Mouse (Mus musculus): ENCODE results near the gene Togaram2. TPM values are rescaled to one million over a fixed set of nuclear protein-coding genes. Genes with fewer than 3 reads are reported as not detected.
A peak's percentile ranks its signal among the peaks of the same experiment; 100 is the strongest.
"Not testable (repeated sequence)": the region's sequence is repeated elsewhere in the genome, so short reads cannot be mapped to it uniquely, and the experiment has no call there.

The Togaram2 gene
- 1 to 10 TPM; 2.4 to 2.6 TPM for total RNA-seq (2021)
- long read RNA-seq, experiment 1, partial matches to known transcripts: 2 of 4 reads
- long read RNA-seq, experiment 1, other reads (novel, unspliced or antisense): 2 of 4 reads
- long read RNA-seq, experiment 2, partial matches to known transcripts: 0 of 5 reads
- long read RNA-seq, experiment 2, other reads (novel, unspliced or antisense): 5 of 5 reads

GRCm38 (mm10) chr17:71673092-71673491 lies at the start of gene Togaram2:
Togaram2 (plus strand) TSS chr17:71673261.
- no peak for DNase-seq
- intact Hi-C loops (cut with DNase I): no loop called here

- intact Hi-C loops (cut with DNase I): no loop called here
- no peak for DNase-seq
These were observed 41.3 kb upstream of the Togaram2 start for GRCm38 (mm10) chr17:71631806-71632205.

- no peak for DNase-seq
- intact Hi-C loops (cut with DNase I): no loop called here
These were observed 39.7 kb upstream of the Togaram2 start for GRCm38 (mm10) chr17:71633350-71633749.

- no peak for DNase-seq
- intact Hi-C loops (cut with DNase I): no loop called here
These were observed 36.3 kb upstream of the Togaram2 start for GRCm38 (mm10) chr17:71636786-71637185.

- intact Hi-C loops (cut with DNase I): no loop called here
- no peak for DNase-seq
These were observed 35.3 kb upstream of the Togaram2 start for GRCm38 (mm10) chr17:71637750-71638265.

- DNase-seq; intact Hi-C loops (cut with DNase I): not testable (repeated sequence)
These were observed 34.0 kb upstream of the Togaram2 start for GRCm38 (mm10) chr17:71639056-71639455.

- DNase-seq: no peak
- intact Hi-C loops (cut with DNase I): no loop called here
These were observed 32.5 kb upstream of the Togaram2 start for GRCm38 (mm10) chr17:71640421-71641085.

GRCm38 (mm10) chr17:71642190-71642589 lies 30.9 kb upstream of the Togaram2 start:
- intact Hi-C loops (cut with DNase I): no loop called here
- no peak for DNase-seq

- intact Hi-C loops (cut with DNase I): no loop called here
- no peak for DNase-seq
These were observed 23.1 kb upstream of the Togaram2 start for GRCm38 (mm10) chr17:71650011-71650410.

GRCm38 (mm10) chr17:71652495-71652894 lies 20.6 kb upstream of the Togaram2 start:
- no peak for DNase-seq
- intact Hi-C loops (cut with DNase I): no loop called here

GRCm38 (mm10) chr17:71652934-71653333 lies 20.1 kb upstream of the Togaram2 start:
- intact Hi-C loops (cut with DNase I): no loop called here
- DNase-seq: no peak

GRCm38 (mm10) chr17:71657521-71657920 lies 15.5 kb upstream of the Togaram2 start:
- intact Hi-C loops (cut with DNase I): no loop called here
- no peak for DNase-seq

GRCm38 (mm10) chr17:71658666-71659065 lies 14.4 kb upstream of the Togaram2 start:
- intact Hi-C loops (cut with DNase I): no loop called here
- DNase-seq: no peak

GRCm38 (mm10) chr17:71660390-71660789 lies 12.7 kb upstream of the Togaram2 start:
- no peak for DNase-seq
- intact Hi-C loops (cut with DNase I): loop anchor here (10.0 kb wide), 2 partner anchors 864 to 1124 kb away; no protein-coding TSS in a partner anchor

GRCm38 (mm10) chr17:71662751-71663250 lies 10.3 kb upstream of the Togaram2 start:
- DNase-seq: peak; percentile 50 to 54
- intact Hi-C loops (cut with DNase I): loop anchor here (1.0 to 10.0 kb wide), 3 partner anchors 212 to 1122 kb away; no protein-coding TSS in a partner anchor

GRCm38 (mm10) chr17:71663491-71663890 lies 9.6 kb upstream of the Togaram2 start:
- no peak for DNase-seq
- intact Hi-C loops (cut with DNase I): loop anchor here (10.0 kb wide), 2 partner anchors 861 to 1121 kb away; no protein-coding TSS in a partner anchor

GRCm38 (mm10) chr17:71664172-71664571 lies 8.9 kb upstream of the Togaram2 start:
- intact Hi-C loops (cut with DNase I): loop anchor here (10.0 kb wide), 2 partner anchors 861 to 1121 kb away; no protein-coding TSS in a partner anchor
- DNase-seq: no peak

- intact Hi-C loops (cut with DNase I): loop anchor here (5.0 to 10.0 kb wide), 3 partner anchors 127 to 1120 kb away; no protein-coding TSS in a partner anchor
These were observed 7.9 kb upstream of the Togaram2 start for GRCm38 (mm10) chr17:71665201-71665600.

GRCm38 (mm10) chr17:71669511-71669910 lies 3.5 kb upstream of the Togaram2 start:
- no peak for DNase-seq
- intact Hi-C loops (cut with DNase I): loop anchor here (5.0 to 10.0 kb wide), 3 partner anchors 123 to 1115 kb away; no protein-coding TSS in a partner anchor

More at GRCm38 (mm10) chr17:71665201-71665600, 7.9 kb upstream of the Togaram2 start:
- no peak for DNase-seq

- intact Hi-C loops (cut with DNase I): no loop called here
- peak in 1 of 2 experiments; percentile 19 for DNase-seq
These were observed 1.1 kb upstream of the Togaram2 start for GRCm38 (mm10) chr17:71671840-71672546.

GRCm38 (mm10) chr17:71673936-71674335 lies 875 bp downstream of the Togaram2 start:
- intact Hi-C loops (cut with DNase I): no loop called here
- DNase-seq: no peak
